8 mouse cellular contexts compared by ENCODE assay signal in genomic region chr2:129129987-129130545, GRCm38 (mm10). TPM values are rescaled to one million over a fixed set of nuclear protein-coding genes. Genes with fewer than 3 reads are reported as not detected.
A peak's percentile ranks its signal among the peaks of the same experiment; 100 is the strongest.
DNase-seq lines count a peak whose midpoint lies in the region; ATAC-seq lines count a peak whose summit lies in the region.

No protein-coding gene starts in this region.

- 35% methylated on average over 18 of the region's 18 CpGs for WGBS in forebrain, embryonic 14.5 days
- 36% methylated on average over 18 of the region's 18 CpGs for WGBS in midbrain, embryonic 11.5 days

- peak overlapping the region; percentile 72 for H3K4me2 ChIP-seq in forebrain, embryonic 14.5 days (ENCODE audit: low read length)
- H3K4me2 ChIP-seq in midbrain, embryonic 11.5 days = peak overlapping the region; percentile 85

- peak overlapping the region; percentile 63 for H3K4me3 ChIP-seq in forebrain, embryonic 14.5 days (ENCODE audit: low read depth, low read length)
- peak overlapping the region; percentile 50 for H3K4me3 ChIP-seq in midbrain, embryonic 11.5 days (ENCODE audit: low read depth, low read length)

- H3K9me3 ChIP-seq in forebrain, embryonic 14.5 days (replicated peaks; ENCODE audit: control insufficient read depth, low read length) = peaks cover 6% of the 10 kb centered on the region; the same call in 1 of the 2 replicates
- peaks cover 7% of the 10 kb centered on the region; the same call in 1 of the 2 replicates for H3K9me3 ChIP-seq in midbrain, embryonic 11.5 days (ENCODE audit: control insufficient read depth, low read length)

- DNase-seq in ovary, postnatal 10 days (ENCODE audit: low spot score) = peak; percentile 13
- DNase-seq in ovary, adult 18-20 months (ENCODE audit: low spot score) = no peak
- DNase-seq in adrenal gland, postnatal 36 days = peak; percentile 13 to 49
- DNase-seq in forebrain, embryonic 14.5 days (ENCODE audit: low spot score) = peak; percentile 13
- peak; percentile 4 to 42 for DNase-seq in kidney, postnatal 36 days
- DNase-seq in midbrain, embryonic 11.5 days (ENCODE audit: low spot score, missing footprints) = no peak
- DNase-seq in testis, postnatal 10 days (ENCODE audit: low spot score) = peak; percentile 55
- no peak for DNase-seq in layer of hippocampus, adult 18-20 months (ENCODE audit: low spot score in 2 of 2)

- peak; percentile 45 for ATAC-seq in forebrain, embryonic 14.5 days
- ATAC-seq in midbrain, embryonic 11.5 days (ENCODE audit: low FRiP score) = peak; percentile 53

- peak overlapping the region; percentile 87 for H3K27ac ChIP-seq in forebrain, embryonic 14.5 days (ENCODE audit: low read depth, low read length)
- H3K27ac ChIP-seq in midbrain, embryonic 11.5 days (ENCODE audit: low read depth, low read length) = peak overlapping the region; percentile 17; the same call in 1 of the 2 replicates

- H3K9ac ChIP-seq in forebrain, embryonic 14.5 days (ENCODE audit: low read length) = peak overlapping the region; percentile 70
- peak overlapping the region; percentile 60 for H3K9ac ChIP-seq in midbrain, embryonic 11.5 days (ENCODE audit: low read length)

- H3K27me3 ChIP-seq in forebrain, embryonic 14.5 days (replicated peaks; ENCODE audit: control insufficient read depth, insufficient read depth, low read length) = no peaks in the 10 kb centered on the region
- no peaks in the 10 kb centered on the region for H3K27me3 ChIP-seq in midbrain, embryonic 11.5 days (ENCODE audit: control insufficient read depth, insufficient read depth, low read length)

- peaks cover 8% of the 10 kb centered on the region; the same call in 1 of the 2 replicates for H3K4me1 ChIP-seq in forebrain, embryonic 14.5 days (ENCODE audit: control insufficient read depth, insufficient read depth, low read length)
- peaks cover 6% of the 10 kb centered on the region for H3K4me1 ChIP-seq in midbrain, embryonic 11.5 days (ENCODE audit: control insufficient read depth, insufficient read depth, low read length)

- peaks cover 35% of the 10 kb centered on the region for H3K36me3 ChIP-seq in forebrain, embryonic 14.5 days (ENCODE audit: control insufficient read depth, insufficient read depth, low read length)
- peaks cover 21% of the 10 kb centered on the region for H3K36me3 ChIP-seq in midbrain, embryonic 11.5 days (ENCODE audit: control insufficient read depth, insufficient read depth, low read length)

RNA-seq across cellular contexts. Expression of gene Chchd5, which starts 0.6 kb away (rescaled TPM):
- 10 to 100 TPM; 17.0 to 23.4 TPM for total RNA-seq in adrenal gland, postnatal 36 days (2021)
- polyA plus RNA-seq in forebrain, embryonic 14.5 days (2014; fragmentation: Nextera tagmentation; extraction: Ambion mirVana) = 22.7 and 30.7 TPM in 2 replicates
- 26.2 and 27.2 TPM in 2 replicates for polyA plus RNA-seq in midbrain, embryonic 11.5 days (2014; fragmentation: Nextera tagmentation; extraction: Ambion mirVana)
- total RNA-seq in layer of hippocampus, adult 18-20 months (2021) = 10 to 100 TPM; 12.1 to 12.2 TPM

RNA-seq across cellular contexts. Expression of gene Polr1b, which starts 29.3 kb away (rescaled TPM):
- total RNA-seq in adrenal gland, postnatal 36 days (2021) = 10 to 100 TPM; 14.4 to 19.8 TPM
- polyA plus RNA-seq in forebrain, embryonic 14.5 days (2014; fragmentation: Nextera tagmentation; extraction: Ambion mirVana) = 5.9 and 8.0 TPM in 2 replicates
- polyA plus RNA-seq in midbrain, embryonic 11.5 days (2014; fragmentation: Nextera tagmentation; extraction: Ambion mirVana) = 16.0 and 18.4 TPM in 2 replicates
- 10 to 100 TPM; 15.0 to 19.5 TPM for total RNA-seq in layer of hippocampus, adult 18-20 months (2021)

Comparison
In these comparisons a context has a peak if more than half of its experiments do, and no peak if none do; other contexts are left out.
1. DNase-seq: peak in ovary, postnatal 10 days (single experiment), adrenal gland, postnatal 36 days (2 of 2), forebrain, embryonic 14.5 days (single experiment), kidney, postnatal 36 days (2 of 2) and testis, postnatal 10 days (single experiment); none in ovary, adult 18-20 months (single experiment), midbrain, embryonic 11.5 days (single experiment) and layer of hippocampus, adult 18-20 months (0 of 2).